Mouse (Mus musculus): ENCODE data around the gene Bcan.
A peak's percentile ranks its signal among the peaks of the same experiment; 100 is the strongest.

Gene Bcan

GRCm38 (mm10) chr3:87972203-87972664, 27.8 kb downstream of the Bcan start:
- DNase-seq (ENCODE audit: extremely low read depth, low read depth): no peak

- DNase-seq (ENCODE audit: extremely low read depth, low read depth): no peak
Measured at GRCm38 (mm10) chr3:87971489-87972202, 28.4 kb downstream of the Bcan start.

- no peak for DNase-seq (ENCODE audit: extremely low read depth, low read depth)
Measured at GRCm38 (mm10) chr3:87970939-87971488, 29.0 kb downstream of the Bcan start, which contains the start of gene Nes. Gene Nes, plus strand, starts transcription at chr3:87971078.

GRCm38 (mm10) chr3:87970184-87970938, 29.7 kb downstream of the Bcan start:
- DNase-seq (ENCODE audit: extremely low read depth, low read depth): peak; percentile 57

GRCm38 (mm10) chr3:87960586-87961191, 39.3 kb downstream of the Bcan start:
- DNase-seq (ENCODE audit: extremely low read depth, low read depth): peak; percentile 92

GRCm38 (mm10) chr3:87960191-87960585, 39.8 kb downstream of the Bcan start:
- DNase-seq (ENCODE audit: extremely low read depth, low read depth): peak; percentile 17

GRCm38 (mm10) chr3:87959371-87959770, 40.7 kb downstream of the Bcan start:
- DNase-seq (ENCODE audit: extremely low read depth, low read depth): no peak

- no peak for DNase-seq (ENCODE audit: extremely low read depth, low read depth)
Measured at GRCm38 (mm10) chr3:87958967-87959366, 41.1 kb downstream of the Bcan start.

GRCm38 (mm10) chr3:87958476-87958875, 41.6 kb downstream of the Bcan start:
- DNase-seq (ENCODE audit: extremely low read depth, low read depth): no peak

GRCm38 (mm10) chr3:87958056-87958455, 42.0 kb downstream of the Bcan start:
- DNase-seq (ENCODE audit: extremely low read depth, low read depth): no peak

- no peak for DNase-seq (ENCODE audit: extremely low read depth, low read depth)
Measured at GRCm38 (mm10) chr3:87952440-87952839, 47.6 kb downstream of the Bcan start.

- DNase-seq (ENCODE audit: extremely low read depth, low read depth): no peak
Measured at GRCm38 (mm10) chr3:87951946-87952345, 48.1 kb downstream of the Bcan start.

- no peak for DNase-seq (ENCODE audit: extremely low read depth, low read depth)
Measured at GRCm38 (mm10) chr3:87949955-87950515, 50.0 kb downstream of the Bcan start.

- no peak for DNase-seq (ENCODE audit: extremely low read depth, low read depth)
Measured at GRCm38 (mm10) chr3:87949266-87949954, 50.6 kb downstream of the Bcan start.

GRCm38 (mm10) chr3:87948378-87949265, 51.4 kb downstream of the Bcan start, which contains the start of gene Crabp2:
Gene Crabp2, plus strand, starts transcription at chr3:87948666.
- no peak for DNase-seq (ENCODE audit: extremely low read depth, low read depth)

GRCm38 (mm10) chr3:87947811-87948199, 52.2 kb downstream of the Bcan start:
- no peak for DNase-seq (ENCODE audit: extremely low read depth, low read depth)

GRCm38 (mm10) chr3:87947056-87947810, 52.8 kb downstream of the Bcan start:
- no peak for DNase-seq (ENCODE audit: extremely low read depth, low read depth)

- no peak for DNase-seq (ENCODE audit: extremely low read depth, low read depth)
Measured at GRCm38 (mm10) chr3:87946541-87946860, 53.5 kb downstream of the Bcan start.
